Mouse (Mus musculus): ENCODE results near the gene Spg7. TPM values are rescaled to one million over a fixed set of nuclear protein-coding genes. Genes with fewer than 3 reads are reported as not detected.
"Not testable (repeated sequence)": the region's sequence is repeated elsewhere in the genome, so short reads cannot be mapped to it uniquely, and the experiment has no call there.

Gene Spg7
- total and polyA plus RNA-seq, 3 experiments, result 28.9 to 36.0 TPM; not detected in 1

DNA sequence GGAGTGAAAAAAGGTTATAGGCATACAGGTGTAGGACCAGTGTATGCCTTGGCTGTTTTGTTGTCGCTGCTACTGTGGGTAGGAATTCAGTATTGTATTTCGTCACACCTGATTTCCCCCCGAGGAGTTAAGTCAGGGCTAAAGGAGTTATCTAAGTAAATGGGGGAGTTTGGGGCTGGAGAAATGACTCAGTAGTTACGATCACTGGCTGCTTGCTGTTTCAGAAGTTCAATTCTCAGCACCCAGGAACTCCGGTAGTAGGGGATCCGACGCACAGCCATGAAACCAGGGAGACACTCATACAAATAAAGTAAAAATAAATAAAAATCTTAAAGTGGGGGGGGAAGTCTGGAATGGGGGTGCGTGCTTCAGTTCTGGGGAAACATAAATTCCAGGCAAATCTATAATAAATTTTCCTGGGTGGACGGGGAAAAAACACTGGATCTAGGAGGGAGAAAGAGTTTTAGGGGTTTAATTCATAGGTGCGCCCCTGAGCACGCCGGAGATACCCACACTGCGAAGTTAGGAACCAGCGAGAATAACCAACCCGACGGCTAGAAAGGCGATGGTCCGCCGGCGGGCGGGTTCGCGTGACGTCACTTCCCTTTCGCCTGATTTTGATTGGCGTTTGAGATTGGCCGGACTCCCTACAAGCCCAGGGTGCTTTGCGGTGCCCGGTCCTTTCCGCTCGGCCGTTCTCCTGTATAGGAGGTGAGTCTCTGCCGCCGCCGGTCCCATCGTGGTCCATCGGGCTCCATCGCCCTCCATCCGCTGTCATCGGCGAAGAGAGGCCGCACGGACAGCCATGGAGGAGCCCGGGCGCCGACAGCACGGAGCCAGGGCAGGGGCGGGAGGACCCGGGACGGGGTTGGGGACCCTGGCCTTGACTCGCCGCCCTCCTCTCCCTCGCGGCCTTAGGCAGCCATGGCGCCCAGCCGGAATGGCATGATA is 39.3 kb downstream of the Spg7 start, which contains the start of gene Rpl13 (continued):
- TF ChIP-seq POLR2AphosphoS2 (IDR thresholded peaks at IDR 0.05; ENCODE audit: low read length) (peak; percentile 99), SIN3A (IDR thresholded peaks at IDR 0.05; ENCODE audit: low read length) (peak; percentile 91), E2F4 (IDR thresholded peaks at IDR 0.05; ENCODE audit: borderline replicate concordance, low read depth, low read length) (no peak; the same call in 1 of the 2 replicates), ELF1 (IDR thresholded peaks at IDR 0.05; ENCODE audit: low read depth, low read length) (peak; percentile 37; the same call in 1 of the 2 replicates), TAL1 (IDR thresholded peaks at IDR 0.05; ENCODE audit: low read length) (no peak)

DNA sequence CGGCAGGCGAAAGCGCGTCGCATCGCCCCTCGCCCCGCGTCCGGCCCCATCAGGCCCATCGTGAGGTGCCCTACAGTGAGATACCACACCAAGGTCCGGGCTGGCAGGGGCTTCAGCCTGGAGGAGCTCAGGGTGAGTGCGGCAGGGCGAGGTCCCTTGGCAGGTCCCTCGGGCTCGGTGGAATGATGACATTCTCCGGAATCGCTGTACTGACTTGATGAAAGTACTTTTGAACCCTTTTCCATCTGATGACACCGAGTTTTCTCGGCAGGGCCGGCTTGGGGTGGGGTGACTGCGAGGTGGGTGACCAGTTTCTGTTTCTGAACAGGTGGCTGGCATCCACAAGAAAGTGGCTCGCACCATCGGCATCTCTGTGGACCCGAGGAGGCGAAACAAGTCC is 40.1 kb downstream of the Spg7 start:
- DNase-seq (ENCODE audit: low read depth, low spot score), result peak; percentile 40
- Histone ChIP-seq H3K79me2 (ENCODE audit: control insufficient read depth, insufficient read depth, low read length, poor library complexity) (peaks cover 26% of the 10 kb centered on the region), H3K36me3 (ENCODE audit: control insufficient read depth in 1 of 2, insufficient read depth in 2 of 2, low read length in 2 of 2) (peaks cover 13 to 15% of the 10 kb centered on the region in 2 experiments), H3K27ac (ENCODE audit: control insufficient read depth, low read depth, low read length) (peak overlapping the region; percentile 72), H3K9ac (ENCODE audit: control insufficient read depth, low read depth, low read length, poor library complexity, severe bottlenecking) (peak overlapping the region; percentile 92), H3K4me3 (ENCODE audit: control insufficient read depth in 1 of 2, insufficient read depth in 1 of 2, low read depth in 2 of 2, low read length in 2 of 2) (peak overlapping the region; percentile 74 to 81)
- H3K9me3 ChIP-seq (replicated peaks; ENCODE audit: insufficient read depth, low read length); H3K27me3 ChIP-seq (ENCODE audit: control insufficient read depth in 1 of 2, insufficient read depth in 2 of 2, low read length in 2 of 2); H3K4me1 ChIP-seq (ENCODE audit: control insufficient read depth in 1 of 2, insufficient read depth in 2 of 2, low read length in 2 of 2): not testable (repeated sequence)

DNA sequence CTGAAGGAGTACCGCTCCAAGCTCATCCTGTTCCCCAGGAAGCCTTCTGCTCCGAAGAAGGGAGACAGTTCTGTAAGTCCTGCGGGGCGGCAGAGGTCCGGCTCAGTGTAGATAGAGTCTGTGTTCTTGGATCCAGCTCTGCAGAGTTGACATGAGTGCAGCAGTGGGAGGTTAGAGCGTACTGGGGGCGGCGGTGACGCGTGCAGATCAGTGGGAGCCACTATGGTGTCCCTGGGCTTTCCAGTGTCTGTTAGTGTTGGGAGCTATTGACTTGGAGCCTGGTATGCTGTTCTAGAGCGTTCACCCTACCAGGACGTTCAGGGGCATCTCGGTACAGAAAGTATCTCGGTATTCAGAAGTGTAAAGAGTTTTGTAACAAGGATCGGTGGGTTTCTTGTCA is 40.5 kb downstream of the Spg7 start:
- Histone ChIP-seq H3K36me3 (ENCODE audit: control insufficient read depth in 1 of 2, insufficient read depth in 2 of 2, low read length in 2 of 2) (peaks cover 13 to 15% of the 10 kb centered on the region in 2 experiments), H3K4me1 (ENCODE audit: control insufficient read depth in 1 of 2, insufficient read depth in 2 of 2, low read length in 2 of 2) (peaks cover 0 to 8% of the 10 kb centered on the region in 2 experiments; a peak in 1 of 4 replicates), H3K9me3 (replicated peaks; ENCODE audit: insufficient read depth, low read length) (no peaks in the 10 kb centered on the region), H3K27ac (ENCODE audit: control insufficient read depth, low read depth, low read length) (peak overlapping the region; percentile 72), H3K4me3 (ENCODE audit: control insufficient read depth in 1 of 2, insufficient read depth in 1 of 2, low read depth in 2 of 2, low read length in 2 of 2) (peak overlapping the region; percentile 74 to 81), H3K27me3 (ENCODE audit: control insufficient read depth in 1 of 2, insufficient read depth in 2 of 2, low read length in 2 of 2) (no peaks in the 10 kb centered on the region), H3K79me2 (ENCODE audit: control insufficient read depth, insufficient read depth, low read length, poor library complexity) (peaks cover 26% of the 10 kb centered on the region), H3K9ac (ENCODE audit: control insufficient read depth, low read depth, low read length, poor library complexity, severe bottlenecking) (peak overlapping the region; percentile 92)
- DNase-seq (ENCODE audit: low read depth, low spot score), result no peak
- TF ChIP-seq RAD21 (IDR thresholded peaks at IDR 0.05; ENCODE audit: low read depth, low read length) (no peak), USF1 (IDR thresholded peaks at IDR 0.05; ENCODE audit: low read depth, low read length) (no peak), NELFE (IDR thresholded peaks at IDR 0.05; ENCODE audit: low read depth, low read length) (0 out of 2 replicates have a peak, but pooled peaks have one; percentile 28), CHD1 (IDR thresholded peaks at IDR 0.05; ENCODE audit: low read depth, low read length) (peak; percentile 39; the same call in 1 of the 2 replicates)

Measured in MEL (cell line).